Mouse (Mus musculus) heart, postnatal 0 days (tissue): ENCODE measurements at regions not wholly inside any gene's neighbourhood (a gene's known extent, or its start where the extent isn't known, plus 50 kb on each side); places are given as distances from the start of the nearest gene placed in this dataset.
A peak's percentile ranks its signal among the peaks of the same experiment; 100 is the strongest.

Source experiments
- CTCF ChIP-seq: IDR thresholded peaks from 2 replicates; pipeline ENCODE4 v1.5.1; 2016; ENCODE audit warnings: antibody characterized with exemption, control low read depth, low read depth
- EP300 ChIP-seq: IDR thresholded peaks from 2 replicates; pipeline ENCODE4 v1.6.1; 2016; ENCODE audit warnings: antibody characterized with exemption, low read depth

DNA sequence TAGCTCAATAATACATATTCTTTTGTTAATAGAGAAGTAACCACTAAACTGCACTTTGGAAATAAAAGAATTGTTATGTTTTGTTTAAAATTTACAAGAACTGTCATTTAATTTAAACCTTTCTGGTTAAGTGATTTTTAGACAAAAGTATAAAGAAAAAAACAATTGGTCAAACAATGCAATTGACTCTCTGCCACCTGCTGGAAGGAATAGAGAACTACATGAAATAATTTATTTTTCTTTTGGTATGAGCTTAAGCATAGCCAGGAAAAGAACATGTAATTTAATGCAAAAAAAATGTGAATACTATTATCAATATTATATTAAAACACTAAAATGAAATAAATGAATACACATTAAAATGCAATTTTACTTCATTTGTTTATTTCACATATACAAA is 465.5 kb upstream of the Pcdh10 start:
- TF ChIP-seq CTCF (peak; percentile 51), EP300 (no peak)
